Mouse (Mus musculus): Measurements from ENCODE around the gene Ctnnal1. TPM values are rescaled to one million over a fixed set of nuclear protein-coding genes. Genes with fewer than 3 reads are reported as not detected.
"Not testable (repeated sequence)": the region's sequence is repeated elsewhere in the genome, so short reads cannot be mapped to it uniquely, and the experiment has no call there.

The Ctnnal1 gene
- 10 to 100 TPM; 15.2 TPM for total RNA-seq (2021)

DNA sequence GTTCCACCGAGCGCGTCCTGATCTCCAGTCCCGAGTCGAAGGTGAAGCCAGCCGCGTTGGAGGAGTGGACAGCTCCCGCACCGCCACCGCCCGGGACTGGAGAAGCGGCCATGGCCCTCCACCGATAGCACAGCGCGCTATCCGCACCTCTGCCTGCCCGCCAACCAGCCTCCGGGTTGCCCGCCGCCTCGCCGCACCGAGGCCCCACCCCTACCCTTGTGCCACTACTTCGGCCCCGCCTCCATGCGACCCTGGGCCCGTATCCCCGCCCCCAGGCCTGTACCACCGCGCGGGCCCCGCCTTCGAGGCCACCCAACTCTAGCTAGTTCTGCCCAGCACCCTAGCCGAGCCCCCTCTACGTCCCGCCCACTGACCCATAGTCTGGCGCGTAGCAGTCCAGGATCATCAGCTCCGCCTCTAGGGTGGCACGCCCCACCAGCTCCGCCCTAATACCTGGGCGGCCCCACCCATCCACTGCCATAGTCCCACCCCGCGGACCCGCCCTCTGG lies at the start of gene Ctnnal1:
Ctnnal1 (minus strand) TSS at position 186 of the 509 bp plus-strand sequence.
- intact Hi-C loops (cut with DNase I), result no loop called here
- peak; percentile 82 to 88 for DNase-seq (ENCODE audit: low spot score in 2 of 2)

DNA sequence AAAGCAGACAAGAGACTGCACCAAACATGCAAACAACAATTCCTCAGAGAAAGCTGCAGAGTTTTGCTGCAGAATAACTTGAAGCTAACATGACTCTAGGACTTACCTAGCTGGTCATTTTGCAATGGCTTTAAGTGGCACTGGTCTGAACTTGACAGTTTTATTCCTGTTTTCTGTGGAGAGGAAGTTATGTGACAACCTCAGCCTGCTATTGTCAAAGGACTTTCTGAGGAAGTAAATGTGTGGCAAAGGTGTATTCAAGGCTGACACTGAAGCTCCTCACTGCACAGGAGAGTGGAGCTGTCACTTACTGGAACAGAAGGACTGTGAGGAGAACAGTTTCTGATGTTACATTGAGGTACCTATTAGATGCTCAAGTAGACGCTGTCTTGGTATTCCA lies 49.8 kb upstream of the Ctnnal1 start:
- intact Hi-C loops (cut with DNase I), result no loop called here
- no peak for DNase-seq (ENCODE audit: low spot score in 2 of 2)

DNA sequence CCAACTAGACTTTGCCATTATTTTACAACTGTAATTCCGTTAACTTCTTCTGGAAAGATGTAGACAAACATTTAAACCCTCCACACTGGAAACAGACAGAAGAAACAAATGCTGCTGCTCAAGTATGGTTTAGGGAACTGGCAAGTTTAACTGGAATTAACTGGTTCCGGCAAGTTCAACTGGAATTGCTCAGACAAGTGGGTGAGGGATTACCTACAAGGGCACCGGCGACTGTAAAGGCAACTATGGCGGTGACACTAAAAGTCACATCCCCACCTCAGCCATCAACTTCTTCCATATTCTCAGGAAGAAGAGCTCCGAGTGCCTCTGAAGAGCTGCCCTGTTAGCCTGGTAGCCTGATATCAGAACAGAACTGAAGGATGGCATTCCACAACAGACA lies 49.4 kb upstream of the Ctnnal1 start:
- intact Hi-C loops (cut with DNase I), result no loop called here
- no peak for DNase-seq (ENCODE audit: low spot score in 2 of 2)

DNA sequence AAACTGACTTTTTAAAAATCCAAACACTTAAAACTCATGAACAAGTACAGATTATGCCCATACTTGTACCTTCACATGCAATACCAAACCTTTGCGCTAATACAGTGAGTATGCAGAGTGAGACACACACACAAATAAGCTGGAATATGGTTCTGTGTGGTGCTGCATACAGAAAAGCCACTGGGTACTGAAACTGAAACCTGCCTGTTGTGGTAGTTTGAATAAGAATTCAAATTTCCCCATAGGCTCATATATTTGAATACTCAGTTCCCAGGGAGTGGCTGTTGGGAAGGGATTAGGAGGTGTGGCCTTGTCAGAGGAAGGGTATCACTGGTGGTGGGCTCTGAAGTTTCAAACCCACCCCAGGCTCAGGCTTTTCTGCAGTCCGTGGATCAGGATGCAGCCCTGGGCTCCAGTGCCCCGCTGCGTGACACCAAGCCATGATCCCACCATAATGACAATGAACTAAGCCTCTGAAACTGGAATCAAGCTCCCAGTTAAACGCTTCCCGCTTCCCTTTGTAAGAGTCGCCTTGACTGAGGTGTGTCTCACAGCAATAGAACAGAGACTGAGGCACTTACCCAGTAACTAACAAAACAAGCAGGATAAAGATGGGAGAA lies 47.5 kb upstream of the Ctnnal1 start:
- DNase-seq (ENCODE audit: low spot score in 2 of 2), result no peak
- intact Hi-C loops (cut with DNase I), result no loop called here

DNA sequence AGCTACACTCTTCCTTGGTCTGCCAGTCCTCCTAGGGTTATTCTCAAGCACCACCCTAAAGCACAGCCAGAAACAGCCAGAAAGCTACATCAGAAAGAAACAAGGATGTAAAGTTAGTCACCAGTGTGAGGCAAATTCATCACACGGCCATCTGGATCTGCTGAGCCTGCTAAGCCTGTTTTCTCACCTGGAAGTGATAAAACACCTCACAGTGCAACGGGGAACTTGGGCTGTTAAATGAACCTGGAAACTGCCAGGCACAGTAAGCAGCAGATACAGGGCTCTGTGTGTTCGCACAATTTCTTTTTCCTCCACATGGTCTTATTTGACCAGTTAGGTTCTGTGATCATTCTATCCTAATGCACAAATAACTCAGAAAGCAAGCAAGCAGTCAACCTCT lies 44.6 kb upstream of the Ctnnal1 start:
- peak in 1 of 2 experiments; percentile 55 for DNase-seq (ENCODE audit: low spot score in 2 of 2)
- intact Hi-C loops (cut with DNase I), result no loop called here

DNA sequence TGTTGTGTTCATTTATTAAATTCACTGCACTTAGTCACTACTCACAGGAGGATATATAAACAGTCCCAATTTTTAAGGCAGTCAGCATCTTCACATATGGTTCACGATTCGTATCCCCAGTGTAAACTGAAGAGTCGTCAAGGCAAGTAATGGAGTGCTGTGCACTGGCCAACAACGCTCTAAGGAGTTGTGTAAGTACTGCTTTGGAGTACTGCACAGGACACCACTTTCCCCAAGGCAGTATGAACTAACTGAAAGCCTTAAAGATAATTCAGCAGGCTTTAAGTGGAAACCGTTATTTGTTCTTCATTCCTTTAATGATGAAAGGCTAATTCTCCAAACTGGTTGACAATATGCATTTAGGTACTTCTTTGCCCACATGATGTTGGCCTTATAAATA lies 42.7 kb upstream of the Ctnnal1 start:
- DNase-seq (ENCODE audit: low spot score in 2 of 2), result no peak
- intact Hi-C loops (cut with DNase I), result no loop called here

DNA sequence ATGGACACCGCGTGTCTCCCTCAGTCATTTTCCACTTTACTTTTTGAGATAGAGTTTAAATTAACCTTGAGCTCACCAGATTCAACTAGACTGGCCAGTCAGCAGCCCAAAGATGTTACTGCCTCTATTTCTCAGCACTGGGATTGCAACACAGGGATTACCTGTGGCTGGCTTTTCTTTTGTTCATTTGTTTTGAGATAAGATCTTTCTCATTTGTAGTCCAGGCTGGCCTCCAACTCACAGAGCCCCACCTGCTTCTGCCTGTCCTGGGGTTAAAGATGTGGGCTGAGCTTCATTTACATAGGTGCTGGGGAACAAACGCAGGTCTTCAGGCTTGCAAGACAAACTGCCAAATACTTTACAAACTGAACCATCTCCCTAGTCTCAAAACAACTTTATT lies 41.9 kb upstream of the Ctnnal1 start:
- no peak for DNase-seq (ENCODE audit: low spot score in 2 of 2)
- intact Hi-C loops (cut with DNase I), result no loop called here

DNA sequence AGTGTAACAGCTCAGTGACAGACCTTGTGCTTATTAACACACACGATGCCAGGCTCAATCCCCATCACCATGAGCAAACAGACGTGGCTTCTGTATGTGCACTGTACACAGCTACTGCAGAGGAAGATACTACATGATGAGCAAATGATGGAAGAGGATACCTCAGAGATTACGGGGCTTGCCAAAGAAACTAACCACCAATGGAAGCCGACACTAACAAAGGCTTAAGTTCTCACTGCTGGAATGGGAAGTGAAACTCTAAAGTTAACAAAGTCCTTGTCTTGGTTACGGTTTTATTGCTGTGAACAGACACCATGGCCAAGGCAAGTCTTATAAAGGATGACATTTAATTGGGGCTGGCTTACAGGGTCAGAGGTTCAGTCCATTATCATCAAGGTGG lies 40.5 kb upstream of the Ctnnal1 start:
- intact Hi-C loops (cut with DNase I), result no loop called here
- no peak for DNase-seq (ENCODE audit: low spot score in 2 of 2)

DNA sequence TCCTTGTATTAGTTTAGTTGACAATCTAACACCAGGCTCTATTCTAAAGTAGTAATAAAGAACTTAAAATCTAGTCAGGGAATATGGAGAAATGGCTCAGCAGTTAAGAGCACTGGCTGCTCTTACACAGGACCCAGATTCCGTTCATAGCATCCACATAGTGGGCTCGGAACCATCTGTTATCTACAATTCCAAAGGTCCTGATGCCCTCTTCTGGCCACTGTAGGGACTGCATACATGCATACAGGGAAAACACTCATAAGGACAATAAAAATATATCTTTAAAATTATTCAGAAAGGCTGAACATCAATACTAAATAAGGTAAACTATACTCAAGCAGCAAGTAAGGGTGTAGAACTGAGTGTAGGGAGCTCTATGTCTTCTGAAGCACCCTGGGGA lies 36.7 kb upstream of the Ctnnal1 start:
- intact Hi-C loops (cut with DNase I), result no loop called here
- DNase-seq (ENCODE audit: low spot score in 2 of 2), result no peak

DNA sequence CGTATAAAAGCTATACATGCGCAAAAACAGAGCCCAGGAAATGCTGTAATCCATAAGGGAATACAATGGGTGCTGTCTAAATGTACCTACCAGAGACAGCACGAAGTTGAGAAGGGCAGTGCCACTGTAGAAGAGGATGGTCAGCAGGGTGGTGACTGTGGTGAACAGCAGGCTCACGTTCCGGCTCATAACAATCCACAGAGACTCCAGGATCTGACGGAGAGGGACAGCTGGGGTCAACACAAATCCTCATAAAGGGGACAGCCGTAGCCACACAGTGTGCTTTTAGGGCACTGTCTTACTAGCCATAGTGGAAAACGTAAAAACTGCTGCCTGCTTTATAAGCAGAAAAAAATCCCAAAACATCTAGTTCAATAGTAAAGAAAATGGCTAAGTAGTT lies 34.2 kb upstream of the Ctnnal1 start:
- intact Hi-C loops (cut with DNase I), result no loop called here
- DNase-seq (ENCODE audit: low spot score in 2 of 2), result no peak

DNA sequence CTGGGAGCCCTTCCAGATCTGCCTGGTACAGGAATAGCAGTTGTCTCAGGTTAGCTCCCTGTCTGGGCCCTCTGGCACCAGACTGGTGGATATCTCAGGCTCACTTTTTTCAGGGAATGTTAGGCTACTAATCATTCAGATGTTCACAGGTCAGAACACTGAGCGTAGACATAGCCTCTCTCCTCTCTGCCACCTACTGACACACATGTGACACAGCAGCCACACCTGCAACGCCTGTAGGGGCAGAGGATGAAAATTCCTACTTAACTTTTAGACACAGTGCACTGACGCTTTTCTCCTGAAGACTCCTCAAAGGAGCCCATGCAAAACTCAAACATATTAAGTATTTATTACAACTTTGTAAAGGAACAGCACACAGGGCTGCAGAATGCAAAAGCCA lies 32.5 kb upstream of the Ctnnal1 start:
- DNase-seq (ENCODE audit: low spot score in 2 of 2), result no peak
- intact Hi-C loops (cut with DNase I), result no loop called here

DNA sequence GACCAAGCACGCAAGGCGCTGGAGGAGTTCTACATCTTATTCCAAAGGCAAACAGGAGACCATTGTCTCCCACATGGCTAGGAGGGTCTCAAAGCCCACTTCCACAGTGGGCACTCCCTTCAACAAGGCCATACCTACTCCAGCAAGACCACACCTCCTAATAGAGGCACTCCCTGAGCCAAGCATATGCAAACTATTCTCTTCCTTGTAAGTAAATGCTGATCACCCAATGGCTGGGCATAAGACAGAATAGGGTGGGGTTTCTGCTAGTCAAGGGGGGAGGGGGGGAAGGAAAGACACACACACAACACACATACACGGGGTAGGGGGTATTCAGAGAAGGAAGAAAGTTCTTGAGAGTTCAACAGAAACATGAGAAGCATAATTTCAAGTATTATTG lies 29.2 kb upstream of the Ctnnal1 start:
- intact Hi-C loops (cut with DNase I), result no loop called here
- no peak for DNase-seq (ENCODE audit: low spot score in 2 of 2)

DNA sequence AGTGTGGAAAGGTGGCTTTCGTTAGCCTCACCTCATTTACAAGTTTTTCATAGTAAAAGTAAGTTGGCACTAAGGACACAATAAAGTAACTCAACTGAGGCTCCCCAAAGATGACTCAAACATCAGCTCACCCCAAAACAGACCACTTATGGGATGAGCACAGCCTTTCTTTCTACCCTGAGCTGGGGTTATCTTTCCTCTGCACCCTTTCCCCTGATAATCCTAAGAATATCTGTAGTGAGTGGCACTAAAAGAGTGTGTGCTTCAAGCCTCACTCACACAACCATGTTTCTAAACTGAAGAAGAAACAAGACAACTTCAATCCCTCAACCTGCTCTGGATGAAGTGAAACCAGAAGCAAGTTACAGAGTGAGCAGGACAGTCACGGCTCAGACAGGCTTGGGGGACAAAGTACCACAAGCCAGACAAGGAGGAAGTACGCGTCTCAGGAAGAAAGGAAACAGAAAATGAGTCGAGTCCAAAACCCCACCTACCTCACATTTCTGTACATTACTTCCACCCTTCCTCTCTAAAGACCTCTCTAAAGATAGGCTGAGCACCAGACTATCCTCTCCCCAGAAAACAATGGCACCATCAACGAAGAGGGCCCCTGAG lies 27.6 kb upstream of the Ctnnal1 start:
- intact Hi-C loops (cut with DNase I), result no loop called here
- DNase-seq (ENCODE audit: low spot score in 2 of 2), result no peak

DNA sequence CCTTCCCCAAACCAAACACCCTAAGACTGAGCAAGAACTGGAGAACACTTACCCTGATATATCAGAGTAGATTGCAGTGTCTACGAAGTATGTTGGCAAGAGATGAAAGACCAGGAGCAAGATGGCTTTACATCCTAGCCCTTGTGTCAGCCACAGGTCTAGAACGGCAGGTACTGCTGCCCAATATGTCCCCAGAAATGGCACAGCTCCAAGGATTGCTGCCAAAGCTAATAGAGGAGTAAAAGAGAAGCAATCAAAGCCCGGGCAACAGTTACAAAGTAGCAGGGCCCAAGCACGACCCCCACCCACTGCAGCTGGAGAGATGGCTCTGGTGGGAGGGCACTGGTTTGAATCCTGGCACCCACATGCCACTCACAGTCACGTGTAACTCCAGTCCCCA lies 23.5 kb upstream of the Ctnnal1 start:
- DNase-seq (ENCODE audit: low spot score in 2 of 2), result no peak
- intact Hi-C loops (cut with DNase I), result no loop called here

DNA sequence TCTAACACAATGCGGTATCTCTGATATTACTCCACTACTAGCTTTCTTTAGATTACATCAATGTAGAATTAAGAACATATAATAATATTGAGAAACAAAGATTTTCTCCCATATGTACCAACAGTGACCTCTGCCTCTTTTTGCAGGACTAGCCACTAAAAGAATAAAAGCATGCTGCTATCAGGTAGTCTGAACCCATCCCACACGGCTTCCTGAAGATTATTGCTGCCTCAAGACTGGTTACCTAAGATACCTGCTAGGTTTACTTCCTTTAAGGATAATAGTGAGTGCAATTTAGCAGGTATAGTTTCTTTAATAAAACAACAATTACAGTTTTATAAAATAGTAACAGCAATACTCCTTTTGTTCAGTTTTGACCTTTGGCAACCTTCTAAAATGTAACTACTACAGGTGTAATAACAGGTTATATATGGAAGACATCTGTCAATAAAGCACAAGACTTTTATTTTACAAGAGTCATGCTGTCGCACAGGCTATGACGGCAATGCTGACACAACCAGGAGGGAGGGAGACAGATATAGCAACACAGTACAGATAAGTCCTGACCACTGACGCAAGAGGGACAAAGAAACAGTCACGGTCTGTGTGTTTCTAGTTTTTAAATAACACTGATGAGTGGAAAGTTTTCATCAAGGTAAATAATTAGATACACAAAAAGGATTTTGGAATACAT lies 21.4 kb upstream of the Ctnnal1 start:
- intact Hi-C loops (cut with DNase I), result no loop called here
- DNase-seq (ENCODE audit: low spot score in 2 of 2), result no peak

DNA sequence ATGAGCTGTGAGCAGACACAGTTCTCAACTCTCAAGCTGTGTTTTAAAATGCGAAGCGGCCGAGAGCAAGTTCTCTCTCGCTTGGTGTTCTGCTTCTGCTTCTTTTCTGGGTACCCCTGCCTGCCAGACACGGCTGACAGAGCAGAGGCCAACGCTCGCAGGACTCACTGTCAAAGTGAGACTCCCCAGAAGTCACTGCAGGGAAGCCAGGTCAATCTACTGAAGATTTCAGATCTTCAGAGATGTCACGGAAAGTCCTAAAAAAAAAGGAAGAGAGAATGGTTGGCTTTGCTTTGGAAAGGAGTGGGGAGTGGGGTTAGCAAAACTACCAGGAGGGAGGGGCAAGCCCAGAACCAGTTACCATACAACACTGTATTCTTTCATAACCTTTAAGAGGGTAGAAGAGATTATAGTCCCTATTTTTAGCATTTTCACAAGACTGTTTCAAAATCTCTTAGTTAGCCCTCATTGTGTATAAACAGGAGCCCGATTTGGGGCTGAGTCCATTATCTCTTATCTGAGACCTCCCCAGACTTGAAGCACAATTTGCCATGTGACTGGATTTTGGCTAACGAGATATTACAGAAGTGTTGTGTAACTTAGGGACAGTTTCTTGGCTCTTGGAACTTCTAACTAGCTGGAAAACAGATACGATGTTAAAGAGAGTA lies 15.2 kb upstream of the Ctnnal1 start:
- no peak for DNase-seq (ENCODE audit: low spot score in 2 of 2)
- intact Hi-C loops (cut with DNase I), result no loop called here

DNA sequence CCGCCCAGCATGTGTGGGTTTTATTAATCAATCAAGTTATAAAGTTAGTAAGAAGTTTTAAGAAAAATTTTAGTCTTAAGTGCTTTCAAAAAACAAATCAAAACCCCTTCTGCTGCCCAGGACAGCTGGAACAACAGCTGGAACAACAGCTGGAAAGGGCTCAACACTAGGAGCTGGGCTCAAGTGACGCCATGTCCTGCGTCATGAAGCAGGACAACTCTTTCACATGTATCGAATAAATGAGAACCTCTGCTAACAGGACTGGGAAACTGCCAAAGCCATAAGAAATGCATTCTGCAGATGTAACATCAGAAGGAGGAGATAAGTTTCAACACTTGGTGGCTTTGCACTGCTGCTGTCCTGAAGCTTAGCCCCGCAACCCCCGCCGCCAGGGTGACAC lies 14.0 kb upstream of the Ctnnal1 start:
- no peak for DNase-seq (ENCODE audit: low spot score in 2 of 2)
- intact Hi-C loops (cut with DNase I), result loop anchor here (1.0 kb wide), 1 partner anchor 15 kb away; no protein-coding TSS in a partner anchor

DNA sequence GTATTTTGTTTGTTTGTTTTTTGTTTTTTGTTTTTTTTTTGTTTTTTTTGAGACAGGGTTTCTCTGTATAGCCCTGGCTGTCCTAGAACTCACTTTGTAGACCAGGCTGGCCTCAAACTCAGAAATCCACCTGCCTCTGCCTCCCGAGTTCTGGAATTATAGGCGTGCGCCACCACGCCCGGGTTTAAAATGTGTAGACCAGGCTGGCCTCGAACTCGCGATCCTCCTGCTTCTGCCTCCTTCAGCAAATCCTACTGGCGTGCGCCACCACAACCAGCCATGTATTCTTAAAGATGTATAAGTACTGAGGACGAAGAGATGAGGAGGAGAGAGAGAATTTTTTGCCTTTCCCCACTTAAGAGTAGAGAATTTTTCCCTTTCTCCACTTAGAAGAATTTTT lies 5.6 kb upstream of the Ctnnal1 start:
- intact Hi-C loops (cut with DNase I); DNase-seq (ENCODE audit: low spot score in 2 of 2): not testable (repeated sequence)

DNA sequence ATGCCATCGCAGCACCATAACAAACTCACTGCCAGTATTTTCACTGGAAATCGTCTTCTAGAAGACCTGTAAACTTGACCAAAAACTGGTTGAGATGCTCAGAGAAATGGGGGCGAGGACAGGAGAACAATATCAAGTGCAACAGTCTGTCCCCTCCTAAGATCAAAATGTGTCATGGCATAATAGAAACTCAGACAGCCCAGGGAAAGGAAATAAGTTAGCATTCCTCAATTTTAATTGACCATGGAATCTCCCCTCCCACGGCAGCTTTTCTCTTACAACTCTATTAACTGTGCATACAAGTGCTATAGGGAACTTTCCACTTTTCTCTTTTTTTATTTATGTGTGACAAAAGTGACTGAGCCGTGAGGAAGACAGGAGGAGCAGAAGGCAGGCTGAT lies 2.8 kb upstream of the Ctnnal1 start:
- intact Hi-C loops (cut with DNase I), result no loop called here
- DNase-seq (ENCODE audit: low spot score in 2 of 2), result no peak

DNA sequence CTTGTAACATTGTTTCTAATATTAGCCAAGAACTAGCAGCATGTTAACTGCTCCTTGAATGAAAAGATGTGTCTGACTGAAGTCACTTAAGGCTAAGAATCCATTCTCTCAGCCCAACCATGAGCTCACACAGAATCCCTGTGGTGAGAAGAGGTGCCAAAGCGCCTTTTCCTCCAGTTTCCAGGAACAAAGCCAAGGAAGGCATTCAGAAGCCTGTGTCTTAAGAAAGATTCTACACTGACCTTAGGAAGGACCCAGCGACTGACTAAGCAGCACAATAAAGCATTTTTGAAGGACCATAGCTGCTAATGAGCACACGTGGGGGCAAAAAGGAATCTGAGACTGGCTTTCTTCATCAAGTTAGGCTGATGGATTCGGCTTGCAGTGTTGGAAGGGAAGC lies 983 bp upstream of the Ctnnal1 start:
- DNase-seq (ENCODE audit: low spot score in 2 of 2), result peak in 1 of 2 experiments; percentile 69
- intact Hi-C loops (cut with DNase I), result no loop called here
